Mouse (Mus musculus) natural killer cell, adult 2 months (primary cell): Measurements from ENCODE around the gene Creg2.
A peak's percentile ranks its signal among the peaks of the same experiment; 100 is the strongest.
"Not testable (repeated sequence)": the region's sequence is repeated elsewhere in the genome, so short reads cannot be mapped to it uniquely, and the experiment has no call there.

ENCODE experiments used
- DNase-seq, 2 experiments: peaks; one replicate each; pipeline ENCODE4 v3.0.0; 2022; ENCODE audit warnings: low spot score in 2 of 2

The Creg2 gene

GRCm38 (mm10) chr1:39597135-39597534, 54.1 kb downstream of the Creg2 start:
- DNase-seq, result not testable (repeated sequence)

GRCm38 (mm10) chr1:39593836-39594235, 57.4 kb downstream of the Creg2 start:
- no peak for DNase-seq

DNA sequence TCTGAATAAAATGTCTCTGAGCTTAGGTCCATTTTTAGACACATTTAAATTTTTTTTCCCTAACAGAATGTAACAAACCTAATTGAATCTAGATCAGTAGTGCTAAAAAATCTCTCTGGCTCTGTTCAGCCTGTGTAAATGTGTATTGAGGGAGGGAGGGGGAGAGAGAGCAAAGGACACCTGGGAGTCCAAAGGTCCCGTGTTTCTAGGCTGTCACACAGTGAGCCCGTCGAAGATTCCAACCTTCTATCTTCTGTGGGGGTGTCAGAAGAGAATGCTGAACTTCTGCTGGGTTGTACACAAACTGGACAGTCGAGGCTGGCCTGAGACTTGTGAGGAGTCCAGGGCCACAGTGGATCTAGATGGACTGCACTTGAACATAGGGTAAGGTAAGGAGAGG, 59.2 kb downstream of the Creg2 start:
- DNase-seq, result no peak

DNA sequence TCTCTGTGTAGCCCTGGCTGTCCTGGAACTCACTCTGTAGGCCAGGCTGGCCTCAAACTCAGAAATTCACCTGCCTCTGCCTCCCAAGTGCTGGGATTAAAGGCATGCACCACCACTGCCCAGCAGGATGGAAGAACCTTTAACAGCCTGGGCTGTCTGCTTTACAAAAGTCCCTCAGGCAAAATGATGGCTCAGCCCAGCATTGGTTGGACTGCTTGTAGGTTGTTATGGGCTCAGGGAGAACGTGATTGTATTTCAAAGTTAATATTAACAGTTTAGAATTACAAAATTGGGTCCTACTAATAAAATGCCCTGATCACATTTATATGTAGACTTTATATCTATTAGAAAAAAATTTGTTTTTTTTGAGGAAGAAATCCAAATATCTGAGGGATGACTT, 59.7 kb downstream of the Creg2 start:
- DNase-seq, result not testable (repeated sequence)

DNA sequence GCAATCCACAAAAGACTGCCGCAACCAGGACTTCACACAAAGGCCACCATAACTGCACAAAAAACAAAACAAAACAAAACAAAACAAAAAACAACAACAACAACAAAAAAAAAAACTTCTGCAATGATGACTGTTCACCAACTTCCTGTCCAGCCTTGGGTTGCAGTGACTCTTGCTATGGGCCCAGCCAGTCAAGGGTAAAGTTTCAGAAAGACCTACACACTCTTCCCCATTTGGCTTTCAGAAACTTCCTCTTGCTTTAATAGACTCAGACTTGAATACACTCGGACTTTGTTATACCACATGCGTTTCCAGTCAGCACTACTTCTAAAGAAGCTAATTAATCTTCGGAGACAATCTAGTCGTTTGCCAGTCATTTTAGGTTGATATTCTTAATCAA, 61.1 kb downstream of the Creg2 start:
- no peak for DNase-seq

DNA sequence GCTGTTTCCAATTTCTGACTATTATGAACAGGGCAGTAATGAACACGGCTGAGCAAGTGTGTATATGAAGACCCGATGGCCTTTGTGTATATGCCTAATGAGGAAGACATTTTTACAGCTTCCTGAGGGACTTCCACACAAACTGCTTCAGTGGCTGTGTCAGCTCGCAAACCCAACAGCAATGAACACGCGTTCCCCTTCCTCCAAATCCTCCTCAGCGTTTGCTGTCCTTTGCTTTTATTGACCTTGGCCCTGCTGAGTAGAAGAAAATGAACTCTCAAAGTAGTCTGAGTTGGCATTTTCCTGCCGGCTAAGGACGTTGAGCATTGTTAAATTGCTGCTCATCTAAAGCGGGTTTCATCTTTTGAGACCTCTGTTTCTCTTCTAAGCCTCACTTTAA, 65.9 kb downstream of the Creg2 start:
- DNase-seq, result no peak

DNA sequence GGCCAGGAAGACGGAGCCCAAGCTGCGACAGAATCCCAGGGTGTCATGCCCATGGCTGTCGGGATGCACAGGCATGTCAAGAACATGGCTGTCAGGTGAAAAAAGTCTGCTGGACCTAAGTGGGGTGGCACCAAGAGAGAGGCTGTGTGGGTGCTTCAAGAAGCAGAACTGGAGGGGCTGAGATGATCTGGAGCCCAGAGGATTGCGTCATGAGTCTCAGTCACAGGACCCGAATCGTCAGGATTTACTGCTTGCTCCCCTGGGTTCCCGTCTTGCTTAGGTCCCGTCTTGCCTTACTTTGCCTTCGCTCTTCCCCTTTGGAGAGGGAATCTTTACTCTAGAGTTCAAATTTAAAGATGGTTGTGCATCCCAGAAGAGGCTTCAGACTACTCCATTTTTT, 68.1 kb downstream of the Creg2 start:
- DNase-seq, result no peak

GRCm38 (mm10) chr1:39581215-39581614, 70.1 kb downstream of the Creg2 start:
- no peak for DNase-seq

GRCm38 (mm10) chr1:39579139-39579538, 72.1 kb downstream of the Creg2 start:
- DNase-seq, result no peak

DNA sequence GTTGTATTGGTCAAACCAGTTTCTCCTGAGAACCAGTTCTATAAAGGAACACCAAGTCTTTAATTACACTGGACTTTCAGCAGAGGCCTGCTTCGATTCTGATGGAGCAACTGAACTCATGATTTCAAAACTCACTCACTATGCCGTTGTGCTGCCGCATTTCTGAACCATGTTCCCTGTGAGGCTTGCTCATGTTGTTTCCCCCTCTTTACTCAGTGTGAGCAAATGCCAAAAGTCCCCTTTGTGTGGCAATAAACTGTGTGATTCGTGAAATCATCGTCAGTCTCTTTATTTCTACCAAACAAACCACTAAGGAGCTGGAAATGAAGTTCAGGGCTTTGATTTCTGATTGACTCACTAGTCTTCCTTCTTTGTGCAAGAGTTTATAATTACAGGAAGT, 72.8 kb downstream of the Creg2 start:
- DNase-seq, result no peak

DNA sequence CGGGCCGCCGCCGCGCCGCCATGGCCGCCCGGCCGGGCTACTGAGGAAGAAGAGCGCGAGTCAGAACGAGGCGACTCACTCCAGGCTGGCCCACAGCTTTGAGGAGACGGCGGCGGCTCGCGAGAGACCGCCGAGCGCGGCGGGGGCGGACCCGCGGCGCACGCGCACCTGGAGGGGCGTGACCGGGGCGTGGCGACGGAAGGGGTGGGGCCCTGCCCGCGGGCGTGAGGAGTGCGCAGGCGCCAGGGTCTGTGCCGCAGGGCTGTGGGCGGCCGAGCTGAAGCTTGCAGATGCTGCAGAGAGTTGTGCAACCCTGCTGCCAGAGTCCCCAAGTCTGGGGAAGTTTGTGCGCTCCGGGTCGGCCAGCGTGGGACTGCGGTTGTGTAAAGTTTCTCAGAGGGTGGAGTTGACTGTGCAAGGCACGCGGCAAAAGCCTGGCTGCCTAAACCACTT, 74.0 kb downstream of the Creg2 start, which contains the start of gene Rnf149:
TSS of gene Rnf149 (minus strand) at position 153 of the 453 bp plus-strand sequence.
- DNase-seq, result peak; percentile 95 to 97

DNA sequence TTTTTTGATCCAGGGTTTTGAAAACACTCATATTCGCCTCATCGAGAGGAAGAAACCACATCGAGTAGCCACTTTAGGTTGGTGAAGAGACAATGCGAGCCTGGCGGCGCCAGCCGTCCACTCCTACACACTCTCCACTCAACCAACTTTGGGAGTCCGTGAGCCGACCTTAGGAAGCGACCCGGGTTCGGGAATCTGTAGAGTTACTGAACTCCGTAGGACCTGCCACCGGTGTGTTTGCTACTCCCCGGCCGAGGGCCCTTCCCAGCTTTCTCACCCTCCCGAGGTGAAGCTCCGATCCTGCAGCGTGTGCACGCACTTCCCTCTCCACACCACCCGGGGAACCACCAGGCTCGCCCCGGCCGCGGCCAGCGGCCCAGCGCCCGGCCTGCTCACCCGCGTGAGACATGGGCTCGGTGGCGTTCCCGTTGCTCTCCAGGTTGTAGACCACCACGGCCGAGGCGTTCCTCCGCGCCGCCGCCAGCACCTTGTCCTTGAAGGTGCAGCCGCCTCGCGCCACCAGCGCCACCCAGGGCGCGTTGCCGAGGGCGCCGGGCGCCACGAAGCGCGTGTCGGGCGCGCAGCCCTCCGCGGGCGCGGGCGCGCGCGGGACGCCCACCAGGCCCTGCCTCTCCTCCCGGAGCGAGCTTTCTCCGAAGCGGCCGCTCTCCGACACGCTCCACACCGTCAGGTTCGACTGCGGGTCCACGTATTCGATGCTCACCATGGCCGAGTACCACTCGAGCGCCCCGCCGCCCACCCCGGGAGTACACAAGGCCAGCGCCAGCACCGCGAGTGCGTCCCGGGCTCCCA, 74.6 kb downstream of the Creg2 start:
- DNase-seq, result no peak

- DNase-seq, result no peak
Observed at GRCm38 (mm10) chr1:39575778-39576375, 75.4 kb downstream of the Creg2 start.

DNA sequence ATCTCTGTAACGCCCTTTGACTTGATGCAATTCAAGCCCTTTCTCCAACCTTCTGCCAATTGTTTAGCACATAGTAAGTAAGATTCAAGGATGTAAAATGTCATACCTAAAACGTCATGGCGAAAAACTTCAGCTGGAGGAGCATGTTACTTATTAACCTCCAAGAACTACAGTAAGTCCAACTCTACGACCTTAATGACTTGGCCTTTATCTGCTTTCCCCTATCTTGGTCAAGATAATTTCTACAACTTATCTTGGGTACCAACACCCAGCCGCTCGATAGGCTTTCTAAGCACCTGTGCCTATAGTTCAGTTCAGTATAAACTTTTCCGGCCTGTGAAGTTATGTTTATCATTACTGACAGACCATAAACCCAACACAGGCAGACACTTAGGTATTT, 77.4 kb downstream of the Creg2 start:
- no peak for DNase-seq

DNA sequence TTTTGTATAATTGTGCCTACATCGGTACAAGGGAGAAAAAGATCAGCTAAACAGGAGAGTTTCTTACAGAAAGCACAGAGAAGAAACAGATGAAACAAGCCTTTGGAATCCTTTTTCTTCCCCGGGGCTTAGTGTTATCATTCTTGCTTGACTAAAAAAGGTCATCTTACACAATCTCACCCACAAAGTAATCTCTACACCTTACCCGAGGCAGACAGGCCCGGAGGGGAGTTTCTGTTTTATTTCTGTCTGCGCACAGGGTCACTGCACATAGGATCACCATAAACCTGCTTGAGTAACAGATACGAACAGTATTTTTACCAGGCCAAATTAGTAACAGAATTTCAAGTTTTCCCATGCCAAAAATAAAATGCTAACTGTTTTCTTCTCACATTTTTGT, 79.6 kb downstream of the Creg2 start:
- peak in 1 of 2 experiments; percentile 37 for DNase-seq
